Mouse (Mus musculus): ENCODE data around the gene Atp8b2. TPM values are rescaled to one million over a fixed set of nuclear protein-coding genes. Genes with fewer than 3 reads are reported as not detected.

The Atp8b2 gene
- polyA plus RNA-seq, 1 experiment from 2014 or later = 11.5 TPM

DNA sequence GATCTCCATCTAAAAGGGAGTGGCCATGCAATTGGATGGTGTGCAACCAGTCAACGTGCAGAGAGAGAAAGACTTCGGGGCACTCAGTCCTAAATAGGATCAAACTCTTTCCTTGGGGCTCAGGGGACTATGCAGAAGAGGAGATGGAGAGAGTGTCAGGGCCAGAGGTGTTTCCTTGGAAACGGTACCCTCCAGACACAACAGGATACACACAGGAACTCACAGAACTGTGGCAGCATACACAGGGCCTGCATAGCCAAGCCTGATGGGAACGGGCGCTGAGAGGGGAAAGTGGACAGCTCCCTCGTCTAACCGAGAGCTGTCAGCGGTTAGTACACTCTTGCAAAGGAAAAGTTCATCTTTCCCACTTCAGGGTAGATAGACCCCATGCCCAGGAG, 63.8 kb downstream of the Atp8b2 start:
- Histone ChIP-seq H3K4me2 (ENCODE audit: low read depth, low read length) (no peak overlapping the region), H3K9me3 (replicated peaks; ENCODE audit: control insufficient read depth, low read length) (no peaks in the 10 kb centered on the region), H3K36me3 (ENCODE audit: control insufficient read depth, insufficient read depth) (no peaks in the 10 kb centered on the region), H3K4me3 (ENCODE audit: low read length) (no peak overlapping the region), H3K27ac (ENCODE audit: low read length) (no peak overlapping the region), H3K9ac (ENCODE audit: low read length) (no peak overlapping the region), H3K4me1 (ENCODE audit: control insufficient read depth, insufficient read depth, low read length) (peaks cover 11% of the 10 kb centered on the region), H3K27me3 (ENCODE audit: control insufficient read depth, insufficient read depth, low read length) (no peaks in the 10 kb centered on the region; the same call in 1 of the 2 replicates)
- WGBS = 52% methylated on average over 8 of the region's 8 CpGs
- ATAC-seq (replicated peaks; ENCODE audit: extremely low read depth, insufficient read depth, low FRiP score) = no peak

DNA sequence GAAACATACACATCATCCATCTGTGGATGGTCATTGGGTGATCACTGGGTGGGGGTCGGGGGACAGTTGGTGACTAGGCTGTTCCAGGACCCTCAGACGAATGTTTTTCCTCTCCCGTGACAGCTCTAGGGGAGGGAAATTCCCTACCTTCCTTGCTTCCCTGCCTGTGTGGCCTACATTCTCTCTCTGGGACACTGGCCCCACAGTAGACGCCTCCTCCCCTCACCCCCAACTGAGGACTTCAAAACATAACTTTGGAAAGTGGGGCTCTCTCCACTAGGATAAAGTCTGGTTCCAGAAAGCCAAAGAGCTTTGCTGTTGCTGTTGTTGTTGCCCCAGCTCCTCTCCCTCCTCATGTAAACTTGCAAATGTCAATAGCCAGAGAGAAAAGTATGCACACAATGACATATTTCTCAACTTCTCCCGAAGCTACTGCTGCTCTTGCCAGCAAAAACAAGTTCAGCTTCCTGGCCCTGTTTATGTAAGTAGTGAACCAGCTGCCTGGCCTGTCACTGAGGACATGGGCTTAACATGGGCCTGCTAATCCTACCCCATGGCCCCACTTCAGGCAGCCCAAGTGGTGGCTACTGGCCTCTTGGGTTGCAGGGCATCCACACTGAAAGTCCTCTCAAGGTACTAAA, 64.3 kb downstream of the Atp8b2 start:
- Histone ChIP-seq H3K4me3 (ENCODE audit: low read length) (no peak overlapping the region), H3K9me3 (replicated peaks; ENCODE audit: control insufficient read depth, low read length) (no peaks in the 10 kb centered on the region), H3K36me3 (ENCODE audit: control insufficient read depth, insufficient read depth) (no peaks in the 10 kb centered on the region), H3K4me1 (ENCODE audit: control insufficient read depth, insufficient read depth, low read length) (peaks cover 11% of the 10 kb centered on the region), H3K4me2 (ENCODE audit: low read depth, low read length) (no peak overlapping the region), H3K27me3 (ENCODE audit: control insufficient read depth, insufficient read depth, low read length) (no peaks in the 10 kb centered on the region; the same call in 1 of the 2 replicates), H3K27ac (ENCODE audit: low read length) (no peak overlapping the region), H3K9ac (ENCODE audit: low read length) (no peak overlapping the region)
- WGBS = 50% methylated on average over 5 of the region's 5 CpGs
- ATAC-seq (replicated peaks; ENCODE audit: extremely low read depth, insufficient read depth, low FRiP score) = no peak

- 68% methylated on average over 10 of the region's 10 CpGs for whole genome bisulfite sequencing
- no peak overlapping the region for H3K27ac ChIP-seq (ENCODE audit: low read length)
- no peak overlapping the region for H3K9ac ChIP-seq (ENCODE audit: low read length)
- H3K4me3 ChIP-seq (ENCODE audit: low read length) = no peak overlapping the region
- no peaks in the 10 kb centered on the region for H3K36me3 ChIP-seq (ENCODE audit: control insufficient read depth, insufficient read depth)
- no peak for ATAC-seq (replicated peaks; ENCODE audit: extremely low read depth, insufficient read depth, low FRiP score)
- H3K27me3 ChIP-seq (ENCODE audit: control insufficient read depth, insufficient read depth, low read length) = no peaks in the 10 kb centered on the region; the same call in 1 of the 2 replicates
- peaks cover 11% of the 10 kb centered on the region for H3K4me1 ChIP-seq (ENCODE audit: control insufficient read depth, insufficient read depth, low read length)
- H3K9me3 ChIP-seq (replicated peaks; ENCODE audit: control insufficient read depth, low read length) = no peaks in the 10 kb centered on the region
- H3K4me2 ChIP-seq (ENCODE audit: low read depth, low read length) = no peak overlapping the region
These were observed 65.3 kb downstream of the Atp8b2 start for GRCm38 (mm10) chr3:89898011-89898410.

DNA sequence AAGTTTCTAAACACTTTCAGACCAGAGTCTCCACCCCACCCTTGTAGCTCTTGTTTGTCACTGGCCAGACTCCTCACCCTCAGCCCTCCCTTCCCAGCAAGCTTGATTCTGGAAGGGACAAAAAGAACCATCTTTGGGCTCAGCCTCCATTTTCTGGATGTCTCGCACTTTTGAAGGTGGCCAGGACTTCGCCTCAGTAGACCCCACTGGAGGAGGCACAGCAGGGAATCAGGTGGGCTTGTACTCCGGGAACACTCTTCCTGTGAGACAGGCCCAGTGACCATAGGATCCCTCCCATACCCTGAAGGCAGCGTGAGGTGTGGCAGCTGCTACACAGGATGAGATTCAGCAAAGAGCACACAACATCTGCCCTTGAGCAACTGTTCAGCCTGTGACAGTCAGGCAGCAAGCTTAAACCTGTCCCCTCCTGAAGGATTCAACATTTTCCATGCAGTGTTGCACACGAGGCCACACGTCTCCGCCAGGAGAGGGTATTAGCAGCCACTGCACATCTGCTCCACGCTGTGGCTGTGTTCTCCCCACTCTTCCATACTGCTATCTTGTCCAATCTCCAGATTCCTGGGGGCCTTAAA, 66.0 kb downstream of the Atp8b2 start:
- Histone ChIP-seq H3K9ac (ENCODE audit: low read length) (no peak overlapping the region), H3K9me3 (replicated peaks; ENCODE audit: control insufficient read depth, low read length) (no peaks in the 10 kb centered on the region), H3K4me1 (ENCODE audit: control insufficient read depth, insufficient read depth, low read length) (peaks cover 10% of the 10 kb centered on the region), H3K36me3 (ENCODE audit: control insufficient read depth, insufficient read depth) (no peaks in the 10 kb centered on the region), H3K27ac (ENCODE audit: low read length) (no peak overlapping the region), H3K4me3 (ENCODE audit: low read length) (no peak overlapping the region), H3K4me2 (ENCODE audit: low read depth, low read length) (no peak overlapping the region), H3K27me3 (ENCODE audit: control insufficient read depth, insufficient read depth, low read length) (no peaks in the 10 kb centered on the region; the same call in 1 of the 2 replicates)
- ATAC-seq (replicated peaks; ENCODE audit: extremely low read depth, insufficient read depth, low FRiP score) = no peak
- 75% methylated on average over 8 of the region's 8 CpGs for WGBS

GRCm38 (mm10) chr3:89896571-89896970, 66.7 kb downstream of the Atp8b2 start:
- no peaks in the 10 kb centered on the region; the same call in 1 of the 2 replicates for H3K27me3 ChIP-seq (ENCODE audit: control insufficient read depth, insufficient read depth, low read length)
- no peaks in the 10 kb centered on the region for H3K36me3 ChIP-seq (ENCODE audit: control insufficient read depth, insufficient read depth)
- H3K4me1 ChIP-seq (ENCODE audit: control insufficient read depth, insufficient read depth, low read length) = peaks cover 3% of the 10 kb centered on the region; the same call in 1 of the 2 replicates
- no peak overlapping the region for H3K9ac ChIP-seq (ENCODE audit: low read length)
- H3K9me3 ChIP-seq (replicated peaks; ENCODE audit: control insufficient read depth, low read length) = no peaks in the 10 kb centered on the region
- 38% methylated on average over 5 of the region's 5 CpGs for WGBS
- H3K4me3 ChIP-seq (ENCODE audit: low read length) = no peak overlapping the region
- ATAC-seq (replicated peaks; ENCODE audit: extremely low read depth, insufficient read depth, low FRiP score) = no peak
- no peak overlapping the region for H3K4me2 ChIP-seq (ENCODE audit: low read depth, low read length)
- no peak overlapping the region for H3K27ac ChIP-seq (ENCODE audit: low read length)

DNA sequence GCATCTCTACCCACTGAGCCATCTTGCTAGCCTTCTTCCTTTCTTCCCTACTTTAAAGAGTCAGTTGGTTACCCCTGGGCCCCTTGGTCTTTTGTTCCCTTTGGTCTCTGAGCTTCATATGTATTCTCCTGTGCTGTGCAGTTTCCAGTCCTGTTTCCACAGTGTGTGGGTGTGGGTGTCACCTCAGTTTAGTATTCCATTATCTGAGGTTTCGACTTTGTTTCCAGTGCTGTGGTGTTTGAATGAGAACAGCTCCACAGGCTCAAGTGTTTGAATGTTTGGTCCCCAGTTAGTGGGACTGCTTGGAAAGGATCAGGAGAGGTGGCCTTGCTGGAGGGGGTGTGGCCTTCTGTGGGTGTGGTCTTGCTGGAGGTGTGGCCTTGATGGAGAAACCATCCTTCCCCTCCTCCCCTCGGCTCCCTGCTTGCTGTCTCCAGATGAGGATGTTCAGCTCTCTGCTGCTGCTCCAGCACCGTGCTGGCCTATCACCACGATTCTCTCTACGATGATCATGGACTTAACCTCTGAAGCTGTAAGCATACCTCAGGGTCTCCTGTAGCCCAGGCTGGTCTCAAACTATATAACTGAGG, 70.7 kb downstream of the Atp8b2 start:
- no peak overlapping the region for H3K9ac ChIP-seq (ENCODE audit: low read length)
- H3K27ac ChIP-seq (ENCODE audit: low read length) = no peak overlapping the region
- ATAC-seq (replicated peaks; ENCODE audit: extremely low read depth, insufficient read depth, low FRiP score) = no peak
- no peaks in the 10 kb centered on the region for H3K36me3 ChIP-seq (ENCODE audit: control insufficient read depth, insufficient read depth)
- no peaks in the 10 kb centered on the region; the same call in 1 of the 2 replicates for H3K27me3 ChIP-seq (ENCODE audit: control insufficient read depth, insufficient read depth, low read length)
- H3K4me3 ChIP-seq (ENCODE audit: low read length) = no peak overlapping the region
- no peaks in the 10 kb centered on the region for H3K9me3 ChIP-seq (replicated peaks; ENCODE audit: control insufficient read depth, low read length)
- H3K4me2 ChIP-seq (ENCODE audit: low read depth, low read length) = no peak overlapping the region
- 83% methylated on average over 5 of the region's 5 CpGs for WGBS
- no peaks in the 10 kb centered on the region for H3K4me1 ChIP-seq (ENCODE audit: control insufficient read depth, insufficient read depth, low read length)

DNA sequence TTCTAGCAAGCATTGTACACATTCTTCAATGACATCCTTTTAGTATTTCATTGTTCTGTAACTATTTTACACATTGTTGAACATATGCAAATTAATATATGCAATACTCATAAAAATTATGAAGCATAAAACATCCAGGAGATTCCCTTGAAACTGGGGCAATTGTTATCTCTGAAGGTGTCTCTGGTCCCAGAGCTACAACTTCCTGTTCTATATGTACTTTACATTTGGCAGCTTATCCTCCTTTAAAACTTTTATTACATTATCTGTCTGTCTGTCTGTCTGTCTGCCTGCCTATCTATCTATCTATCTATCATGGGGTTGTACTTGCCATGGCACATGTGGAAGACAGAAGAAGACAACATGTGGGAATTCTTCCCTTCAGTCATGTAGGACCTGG, 71.6 kb downstream of the Atp8b2 start:
- no peak for ATAC-seq (replicated peaks; ENCODE audit: extremely low read depth, insufficient read depth, low FRiP score)
- Histone ChIP-seq H3K36me3 (ENCODE audit: control insufficient read depth, insufficient read depth) (no peaks in the 10 kb centered on the region), H3K9me3 (replicated peaks; ENCODE audit: control insufficient read depth, low read length) (no peaks in the 10 kb centered on the region), H3K27ac (ENCODE audit: low read length) (no peak overlapping the region), H3K4me2 (ENCODE audit: low read depth, low read length) (no peak overlapping the region), H3K4me3 (ENCODE audit: low read length) (no peak overlapping the region), H3K9ac (ENCODE audit: low read length) (no peak overlapping the region), H3K4me1 (ENCODE audit: control insufficient read depth, insufficient read depth, low read length) (no peaks in the 10 kb centered on the region; the same call in 1 of the 2 replicates), H3K27me3 (ENCODE audit: control insufficient read depth, insufficient read depth, low read length) (no peaks in the 10 kb centered on the region; the same call in 1 of the 2 replicates)

GRCm38 (mm10) chr3:89889841-89890430, 73.4 kb downstream of the Atp8b2 start:
- no peaks in the 10 kb centered on the region; the same call in 1 of the 2 replicates for H3K4me1 ChIP-seq (ENCODE audit: control insufficient read depth, insufficient read depth, low read length)
- no peaks in the 10 kb centered on the region for H3K9me3 ChIP-seq (replicated peaks; ENCODE audit: control insufficient read depth, low read length)
- no peak overlapping the region for H3K4me3 ChIP-seq (ENCODE audit: low read length)
- H3K4me2 ChIP-seq (ENCODE audit: low read depth, low read length) = no peak overlapping the region
- no peaks in the 10 kb centered on the region for H3K36me3 ChIP-seq (ENCODE audit: control insufficient read depth, insufficient read depth)
- no peaks in the 10 kb centered on the region for H3K27me3 ChIP-seq (ENCODE audit: control insufficient read depth, insufficient read depth, low read length)
- H3K27ac ChIP-seq (ENCODE audit: low read length) = no peak overlapping the region
- no peak for ATAC-seq (replicated peaks; ENCODE audit: extremely low read depth, insufficient read depth, low FRiP score)
- 69% methylated on average over 8 of the region's 8 CpGs for WGBS
- H3K9ac ChIP-seq (ENCODE audit: low read length) = no peak overlapping the region
